Mouse (Mus musculus) heart, adult 8-10 months (tissue): ENCODE data around the gene Hoxc12. TPM values are rescaled to one million over a fixed set of nuclear protein-coding genes. Genes with fewer than 3 reads are reported as not detected.

Source experiments
- DNase-seq: peaks from one replicate; pipeline ENCODE4 v3.0.0; 2022; ENCODE audit warnings: low spot score
- total RNA-seq, 4 experiments: library from RNA; stranded (reverse); gene quantifications; 2 replicates each; pipeline ENCODE4 v1.2.4; 2022

The Hoxc12 gene
- total RNA-seq, 4 experiments from 2014 or later: not detected

GRCm38 (mm10) chr15:102963671-102964640, 27.4 kb downstream of the Hoxc12 start:
- DNase-seq: no peak

- no peak for DNase-seq
These were observed 28.7 kb downstream of the Hoxc12 start for GRCm38 (mm10) chr15:102965003-102965891.

GRCm38 (mm10) chr15:102965892-102966775, 29.6 kb downstream of the Hoxc12 start:
- no peak for DNase-seq

- no peak for DNase-seq
These were observed 30.3 kb downstream of the Hoxc12 start, which contains the start of gene Hoxc10 for GRCm38 (mm10) chr15:102966776-102967311. Gene Hoxc10, plus strand, starts transcription at chr15:102966796.

GRCm38 (mm10) chr15:102967312-102967510, 30.7 kb downstream of the Hoxc12 start, which contains the start of gene Hoxc5:
Gene Hoxc5, plus strand, starts transcription at chr15:102967443.
- DNase-seq: no peak

GRCm38 (mm10) chr15:102967511-102968397, 31.2 kb downstream of the Hoxc12 start:
- no peak for DNase-seq

GRCm38 (mm10) chr15:102969296-102969695, 32.7 kb downstream of the Hoxc12 start:
- DNase-seq: no peak

- no peak for DNase-seq
These were observed 34.2 kb downstream of the Hoxc12 start for GRCm38 (mm10) chr15:102970740-102971139.

GRCm38 (mm10) chr15:102972254-102972653, 35.7 kb downstream of the Hoxc12 start:
- DNase-seq: no peak

GRCm38 (mm10) chr15:102972753-102973152, 36.2 kb downstream of the Hoxc12 start:
- no peak for DNase-seq

GRCm38 (mm10) chr15:102975034-102975433, 38.5 kb downstream of the Hoxc12 start:
- no peak for DNase-seq

- no peak for DNase-seq
These were observed 39.1 kb downstream of the Hoxc12 start for GRCm38 (mm10) chr15:102975688-102976111.

- no peak for DNase-seq
These were observed 39.6 kb downstream of the Hoxc12 start, which contains the start of gene Hoxc9 for GRCm38 (mm10) chr15:102976171-102976570. Gene Hoxc9, plus strand, starts transcription at chr15:102976439.

GRCm38 (mm10) chr15:102976631-102977422, 40.3 kb downstream of the Hoxc12 start:
- no peak for DNase-seq

GRCm38 (mm10) chr15:102977423-102977974, 40.9 kb downstream of the Hoxc12 start:
- DNase-seq: no peak

GRCm38 (mm10) chr15:102978615-102979515, 42.3 kb downstream of the Hoxc12 start:
- DNase-seq: no peak

GRCm38 (mm10) chr15:102979936-102980335, 43.4 kb downstream of the Hoxc12 start:
- no peak for DNase-seq

GRCm38 (mm10) chr15:102980352-102980751, 43.8 kb downstream of the Hoxc12 start:
- DNase-seq: no peak
